Mouse (Mus musculus): ENCODE data around the gene Tmem120a.
A peak's percentile ranks its signal among the peaks of the same experiment; 100 is the strongest.

The Tmem120a gene

DNA sequence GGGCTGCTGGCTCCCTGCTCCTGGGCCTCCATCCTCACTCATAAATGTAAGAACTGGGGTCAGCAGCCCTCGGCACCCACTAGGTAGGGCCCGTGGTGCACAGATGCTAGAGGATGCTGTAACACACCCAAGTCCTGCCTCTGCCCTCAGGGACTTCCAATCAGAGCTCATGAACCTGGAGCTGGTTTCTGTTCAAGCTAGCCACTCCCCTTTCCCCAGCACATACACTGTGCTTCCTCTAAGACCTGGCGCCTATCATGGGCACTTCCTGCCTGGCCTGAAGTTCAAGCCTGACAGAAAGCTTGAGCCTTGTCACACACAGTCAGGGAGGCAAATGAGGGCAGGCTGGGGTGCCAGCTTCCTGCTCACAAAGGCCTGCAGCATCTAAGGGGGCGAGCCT is 11.2 kb downstream of the Tmem120a start:
- no peak for DNase-seq (ENCODE audit: low read depth, low spot score)

DNA sequence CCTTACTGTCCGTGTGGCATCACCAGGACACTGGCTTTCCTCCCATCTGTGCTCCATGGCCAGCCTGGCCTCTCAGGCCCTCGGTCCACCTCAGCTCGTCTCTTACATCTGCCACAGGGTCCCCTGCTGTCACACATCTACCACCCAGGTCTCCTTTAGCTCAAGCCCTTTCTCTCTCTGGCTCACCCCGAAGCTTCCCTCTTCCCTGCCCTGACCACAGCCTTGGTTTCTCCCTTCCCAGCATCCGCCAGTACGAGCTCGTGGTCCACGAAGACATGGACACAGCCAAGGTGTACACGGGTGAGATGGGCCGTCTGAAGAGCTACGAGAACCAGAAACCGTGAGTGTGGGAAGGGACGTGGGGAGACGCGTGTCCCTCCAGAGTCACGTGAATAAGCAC is 12.9 kb downstream of the Tmem120a start:
- DNase-seq (ENCODE audit: low read depth, low spot score), result no peak

DNA sequence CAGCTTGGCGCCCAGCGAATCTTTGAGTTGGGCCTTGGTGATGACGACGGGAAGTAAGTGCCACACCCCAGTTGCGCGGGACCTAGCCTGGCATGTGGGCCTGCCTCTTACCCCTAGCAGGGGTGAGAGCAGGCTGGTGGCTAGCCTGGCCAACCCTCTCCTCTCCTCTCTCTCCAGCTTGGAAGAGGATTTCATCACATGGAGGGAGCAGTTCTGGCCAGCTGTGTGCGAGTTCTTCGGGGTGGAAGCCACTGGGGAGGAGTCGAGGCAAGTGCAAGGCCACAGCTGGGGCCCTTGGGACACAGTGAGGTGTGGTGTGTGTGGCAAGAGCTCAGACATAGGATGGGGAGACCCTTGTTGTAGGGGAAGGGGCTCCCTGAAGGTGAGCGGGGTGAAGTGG is 13.3 kb downstream of the Tmem120a start:
- no peak for DNase-seq (ENCODE audit: low read depth, low spot score)

DNA sequence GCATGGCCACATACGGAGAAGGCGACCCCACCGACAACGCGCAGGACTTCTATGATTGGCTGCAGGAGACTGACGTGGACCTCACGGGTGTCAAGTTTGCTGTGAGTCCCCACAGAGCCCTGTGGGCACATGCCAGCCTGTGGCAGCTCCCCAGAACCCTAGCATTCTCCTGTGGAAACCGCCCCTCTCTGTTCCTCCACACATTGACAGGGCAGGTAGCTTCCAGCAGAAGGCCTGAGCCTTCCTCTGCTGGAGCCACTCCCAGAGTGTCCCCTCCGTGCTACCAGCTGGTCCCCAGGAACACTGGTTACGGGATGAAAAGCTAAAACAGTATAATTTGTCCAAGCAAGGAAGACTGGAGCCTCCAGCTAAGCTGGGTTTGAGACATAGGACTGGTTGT is 14.0 kb downstream of the Tmem120a start:
- no peak for DNase-seq (ENCODE audit: low read depth, low spot score)

DNA sequence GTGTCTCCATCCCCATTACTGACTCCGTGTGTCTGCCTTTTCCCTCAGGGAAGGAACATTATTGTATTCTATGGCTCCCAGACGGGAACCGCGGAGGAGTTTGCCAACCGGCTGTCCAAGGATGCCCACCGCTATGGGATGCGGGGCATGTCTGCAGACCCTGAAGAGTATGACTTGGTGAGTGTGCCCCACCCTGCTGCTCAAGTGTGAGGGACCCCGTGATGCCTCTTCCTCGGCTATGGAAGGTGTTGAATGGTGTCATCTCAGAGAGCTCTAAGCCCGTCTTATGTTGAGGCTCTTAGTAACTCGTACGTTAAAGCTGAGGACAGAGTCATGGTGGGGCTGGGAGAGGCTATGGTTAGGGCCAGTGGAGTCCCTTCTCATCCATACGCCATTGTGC is 14.9 kb downstream of the Tmem120a start:
- DNase-seq (ENCODE audit: low read depth, low spot score), result no peak

DNA sequence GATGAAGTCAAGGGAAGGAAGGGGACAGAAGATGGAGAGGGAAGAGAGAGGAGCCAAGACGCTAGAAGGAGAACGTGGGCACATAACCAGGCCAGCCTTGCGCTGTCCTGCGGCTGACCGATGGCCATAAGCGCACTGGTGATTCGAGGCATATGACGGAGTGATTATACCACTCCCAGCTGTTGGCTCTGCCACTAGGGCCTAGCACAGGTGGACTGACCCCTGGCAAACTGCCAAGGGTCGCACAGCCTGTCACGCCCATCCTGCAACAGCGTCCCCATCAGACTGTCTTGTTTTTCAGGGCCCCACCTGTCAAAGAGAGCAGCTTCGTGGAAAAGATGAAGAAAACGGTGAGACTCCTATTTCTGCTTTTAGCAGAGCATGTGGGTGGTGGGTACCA is 15.9 kb downstream of the Tmem120a start:
- no peak for DNase-seq (ENCODE audit: low read depth, low spot score)

DNA sequence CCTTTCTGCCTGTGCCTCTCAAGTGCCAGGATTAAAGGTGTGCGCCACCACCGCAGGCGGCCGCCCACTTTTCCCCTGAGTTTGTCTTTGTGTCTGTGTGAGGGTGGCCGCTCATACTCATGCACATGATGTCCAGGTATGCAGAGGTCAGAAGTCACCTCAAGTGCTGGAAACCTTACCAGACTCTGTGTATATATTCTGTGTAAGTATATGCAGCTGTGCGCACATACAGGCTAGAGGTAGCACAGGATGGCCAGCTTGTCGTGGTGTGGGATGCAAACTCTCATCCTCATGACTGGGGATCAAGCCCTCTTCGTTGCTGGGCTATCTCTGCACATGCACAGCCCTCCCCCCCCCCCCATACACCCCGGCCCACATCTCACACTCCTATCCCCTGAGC is 16.4 kb downstream of the Tmem120a start:
- no peak for DNase-seq (ENCODE audit: low read depth, low spot score)

DNA sequence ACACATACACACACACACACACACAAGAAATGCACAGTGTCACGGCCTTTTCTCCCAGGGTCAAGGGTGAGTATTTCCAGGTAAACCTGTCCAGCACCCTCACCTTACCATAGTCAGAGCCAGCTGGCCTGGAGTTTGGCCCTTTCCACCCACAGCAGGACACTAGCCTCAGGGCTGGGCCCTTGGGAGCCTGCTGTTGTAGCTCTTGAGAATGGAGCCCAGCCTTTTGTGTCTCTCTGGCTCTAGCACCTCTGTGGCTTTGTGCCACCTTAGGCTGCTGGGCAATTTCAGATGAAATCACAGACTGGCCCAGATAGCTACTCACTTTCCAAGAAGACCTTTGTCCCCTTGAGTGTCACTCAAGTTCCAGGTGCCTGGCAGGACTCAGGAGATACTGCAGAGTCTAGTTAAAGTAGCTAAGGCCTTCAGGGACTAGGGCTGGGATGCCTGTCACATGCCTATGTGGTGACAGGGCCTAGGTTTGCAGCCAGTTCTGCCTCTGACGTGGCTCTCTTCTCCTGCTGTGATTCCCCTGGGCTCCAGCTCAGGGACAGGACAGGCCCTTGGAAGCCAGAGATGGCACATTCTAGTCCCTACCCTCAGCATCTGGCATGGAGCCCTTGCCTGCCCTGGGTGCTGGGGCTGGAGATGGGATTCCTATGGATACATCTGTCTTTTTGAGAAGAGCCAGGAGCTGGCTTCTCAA is 17.5 kb downstream of the Tmem120a start:
- no peak for DNase-seq (ENCODE audit: low read depth, low spot score)

DNA sequence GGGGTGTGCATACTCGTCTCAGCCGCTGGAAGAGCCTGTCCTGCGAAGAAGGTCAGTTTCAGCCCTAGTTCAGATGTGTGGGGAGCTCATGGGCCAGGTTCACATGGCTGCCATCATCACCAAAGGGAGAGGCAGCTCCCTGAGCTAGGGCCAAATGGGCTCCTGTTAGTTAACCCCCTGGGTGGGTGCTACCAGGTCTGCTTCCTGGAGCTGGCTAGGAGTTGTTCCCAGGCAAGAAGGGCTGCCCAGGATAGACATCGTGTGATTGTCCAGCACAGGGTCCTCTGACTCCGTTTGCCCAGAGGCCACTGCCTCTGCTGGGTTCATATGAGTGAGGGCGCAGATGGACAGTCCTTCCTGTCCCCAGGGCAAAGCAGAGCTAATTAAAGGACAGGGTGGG is 18.3 kb downstream of the Tmem120a start:
- no peak for DNase-seq (ENCODE audit: low read depth, low spot score)

DNA sequence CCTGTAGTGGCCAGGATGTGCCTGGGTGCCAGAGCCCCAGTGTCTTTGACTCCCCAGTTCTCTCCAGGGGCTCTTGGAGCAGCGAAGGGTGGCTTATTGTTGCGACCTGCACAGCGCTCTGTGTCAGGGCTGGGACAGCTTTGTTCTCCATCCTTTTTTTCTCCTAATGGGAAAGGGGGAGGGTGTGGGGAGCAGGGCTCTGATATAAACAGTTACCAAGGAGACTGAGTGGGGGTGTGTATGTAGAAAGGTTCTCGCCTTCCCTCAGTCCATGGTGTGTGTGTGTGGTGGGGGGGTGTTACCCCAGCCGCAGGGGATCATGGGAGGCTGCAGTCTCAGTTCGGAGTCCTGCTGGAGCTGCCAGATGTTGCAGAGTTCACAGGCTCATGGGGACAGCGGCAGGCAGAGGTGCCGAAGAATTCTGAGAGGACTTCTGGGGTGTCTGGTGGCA is 18.8 kb downstream of the Tmem120a start:
- DNase-seq (ENCODE audit: low read depth, low spot score), result peak; percentile 54

DNA sequence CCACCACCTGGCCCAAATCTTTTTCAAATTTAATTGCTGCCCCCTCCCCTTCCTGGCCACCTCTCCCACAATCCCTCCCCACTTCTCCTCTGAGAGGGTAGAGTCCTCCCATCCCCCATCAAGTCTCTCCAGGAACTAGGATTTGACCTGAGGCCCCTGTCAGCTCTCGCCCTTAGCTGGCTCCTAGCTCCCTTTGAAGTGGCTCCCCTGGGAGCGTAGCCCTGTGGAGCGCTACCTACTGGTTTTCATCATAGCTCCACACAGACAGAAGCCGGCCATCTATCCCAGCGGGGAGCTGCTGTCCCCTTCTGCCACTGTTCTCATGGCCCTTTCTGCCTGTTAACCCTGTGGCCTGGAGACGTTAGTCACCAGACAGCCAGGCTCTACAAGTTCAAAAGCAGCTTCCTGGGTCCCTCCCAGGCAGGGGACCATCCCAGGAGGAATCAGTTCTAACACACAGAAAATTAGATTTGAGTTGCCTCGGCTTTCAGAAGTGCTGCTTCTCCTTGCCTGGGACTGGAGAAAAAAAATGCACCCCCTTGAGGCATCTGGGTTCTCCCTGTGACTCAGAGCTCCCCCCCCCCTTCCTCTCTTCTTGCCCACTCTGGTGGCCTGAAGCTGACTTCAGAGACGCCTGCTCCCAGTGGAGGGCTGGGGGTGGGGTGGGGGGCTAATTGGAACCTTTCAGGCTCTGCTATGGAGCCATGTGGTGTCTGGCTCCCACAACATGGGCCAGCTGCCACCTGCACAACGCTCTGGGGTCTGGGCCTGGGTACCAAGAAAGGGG is 19.5 kb downstream of the Tmem120a start:
- peak; percentile 52 for DNase-seq (ENCODE audit: low read depth, low spot score)

DNA sequence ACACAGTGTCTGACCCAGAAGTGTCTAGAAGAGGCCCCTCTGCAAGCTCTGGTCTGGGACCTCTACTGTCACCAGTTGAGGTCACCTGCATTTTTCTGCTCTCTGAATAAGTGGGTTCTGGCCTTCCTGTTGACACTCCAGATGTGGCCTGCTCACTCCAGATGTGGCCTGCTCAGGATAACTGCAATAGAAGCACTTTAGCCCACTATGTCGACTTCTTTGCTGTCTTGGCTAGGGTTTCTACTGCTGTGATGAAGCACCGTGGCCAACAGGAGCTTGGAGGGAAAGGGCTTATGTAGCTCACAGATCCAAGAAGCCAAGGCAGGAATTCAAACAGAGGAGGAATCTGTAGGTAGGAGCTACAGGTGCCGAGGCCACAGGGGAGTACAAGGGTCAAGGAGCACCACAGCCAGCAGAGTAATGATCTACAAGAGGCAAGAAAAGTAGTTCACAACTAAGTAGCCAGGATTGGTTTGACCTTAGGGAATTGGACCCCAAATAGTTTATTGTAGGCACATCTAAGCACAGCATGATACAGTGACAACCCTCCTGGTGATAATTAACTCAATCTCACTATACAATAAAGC is 21.0 kb downstream of the Tmem120a start:
- no peak for DNase-seq (ENCODE audit: low read depth, low spot score)

DNA sequence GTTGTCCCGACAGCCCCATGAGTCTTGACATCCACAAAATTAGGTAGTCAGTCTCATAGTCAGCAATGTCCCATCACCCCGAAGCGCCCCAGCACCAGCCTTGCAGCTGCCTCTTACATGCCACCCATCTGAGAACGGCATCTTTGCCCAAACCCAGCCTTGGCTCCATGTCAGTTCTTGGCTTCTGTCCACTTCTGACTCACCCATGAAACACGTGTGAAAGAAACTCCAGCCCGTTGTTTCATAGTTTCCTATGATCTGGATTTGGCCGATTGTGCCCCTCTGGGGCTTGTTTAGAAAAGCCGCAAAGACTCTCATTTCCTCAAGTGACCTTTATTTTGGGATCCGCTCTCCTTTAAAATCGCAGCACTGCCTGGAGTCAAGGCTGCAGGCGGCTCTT is 22.1 kb downstream of the Tmem120a start:
- DNase-seq (ENCODE audit: low read depth, low spot score), result no peak

DNA sequence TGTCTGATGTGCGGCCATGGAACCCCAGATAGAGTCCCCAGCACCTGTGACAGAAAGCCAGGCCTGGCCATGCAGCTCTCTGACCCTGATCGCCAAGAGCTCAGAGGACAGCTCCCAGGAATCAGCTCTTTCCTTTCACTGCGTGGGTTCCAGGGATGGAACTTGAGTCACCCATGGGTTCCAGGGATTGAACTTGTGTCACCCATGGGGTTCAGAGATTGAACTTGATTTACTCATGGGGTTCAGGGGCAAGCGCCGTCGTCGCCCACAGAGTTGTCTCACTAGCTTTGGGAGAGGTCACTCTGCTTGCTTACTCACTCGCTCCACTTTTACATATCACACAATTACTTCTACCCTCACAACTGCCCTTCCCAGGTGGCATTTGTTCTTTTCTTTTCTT is 23.2 kb downstream of the Tmem120a start:
- DNase-seq (ENCODE audit: low read depth, low spot score), result no peak

DNA sequence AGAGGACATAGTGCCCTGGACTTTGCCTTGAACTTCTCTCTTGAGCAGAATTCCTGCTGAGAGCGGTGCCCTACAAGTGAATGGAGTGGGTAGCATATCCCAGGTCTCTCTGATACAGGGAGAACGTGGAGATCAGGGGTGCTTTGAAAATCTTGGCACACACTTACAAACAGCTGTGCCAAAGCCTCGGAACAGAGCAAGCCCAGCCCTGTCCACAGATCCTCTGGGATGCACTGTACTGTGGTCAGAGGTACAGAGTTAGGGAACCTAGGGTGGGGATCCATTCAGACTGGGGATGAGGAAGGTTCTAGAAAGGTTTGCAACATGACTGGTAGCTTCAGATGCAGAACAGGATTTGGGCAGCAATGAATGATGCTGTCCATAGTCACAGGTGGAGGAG is 24.1 kb downstream of the Tmem120a start:
- no peak for DNase-seq (ENCODE audit: low read depth, low spot score)

DNA sequence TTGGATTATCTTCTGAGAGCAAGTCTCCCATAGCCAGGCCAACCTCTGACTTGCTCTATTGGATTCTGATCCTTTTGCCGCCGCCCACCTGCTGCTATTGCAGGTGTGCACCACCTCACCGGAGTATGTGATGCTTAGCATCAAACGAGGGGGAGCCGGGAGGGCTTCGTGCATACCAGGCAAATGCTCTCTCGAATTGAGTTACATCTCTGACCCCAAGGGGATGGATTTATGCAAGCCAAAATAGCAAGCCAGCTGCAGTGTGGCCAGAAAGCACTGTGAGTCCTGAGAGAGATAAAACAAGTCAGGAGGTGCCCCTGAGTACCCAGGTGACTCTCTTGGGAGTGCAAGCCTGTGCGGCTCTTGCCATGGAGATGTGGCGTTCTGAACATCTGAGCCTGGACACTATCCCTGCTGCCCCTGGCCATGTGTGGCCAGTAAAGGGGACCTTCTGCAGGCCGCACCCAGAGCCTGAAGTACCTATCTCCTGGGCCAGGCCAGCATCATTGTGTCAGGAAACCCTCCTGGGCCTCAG is 24.6 kb downstream of the Tmem120a start:
- no peak for DNase-seq (ENCODE audit: low read depth, low spot score)

DNA sequence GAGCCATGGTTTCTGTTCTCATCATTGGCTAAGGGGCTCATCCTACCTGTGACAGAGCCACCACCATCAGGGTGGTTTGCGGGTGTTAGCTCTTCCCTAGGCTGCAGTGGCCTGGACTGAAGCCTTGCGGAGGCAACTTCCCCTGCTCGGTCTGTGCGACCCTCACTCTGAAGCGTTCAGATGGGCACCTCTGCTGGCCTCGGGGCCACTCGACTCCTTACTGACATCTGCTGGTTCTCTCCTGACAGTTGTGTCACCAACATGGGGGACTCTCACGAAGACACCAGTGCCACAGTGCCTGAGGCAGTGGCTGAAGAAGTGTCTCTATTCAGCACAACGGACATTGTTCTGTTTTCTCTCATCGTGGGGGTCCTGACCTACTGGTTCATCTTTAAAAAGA is 28.6 kb downstream of the Tmem120a start:
- no peak for DNase-seq (ENCODE audit: low read depth, low spot score)

DNA sequence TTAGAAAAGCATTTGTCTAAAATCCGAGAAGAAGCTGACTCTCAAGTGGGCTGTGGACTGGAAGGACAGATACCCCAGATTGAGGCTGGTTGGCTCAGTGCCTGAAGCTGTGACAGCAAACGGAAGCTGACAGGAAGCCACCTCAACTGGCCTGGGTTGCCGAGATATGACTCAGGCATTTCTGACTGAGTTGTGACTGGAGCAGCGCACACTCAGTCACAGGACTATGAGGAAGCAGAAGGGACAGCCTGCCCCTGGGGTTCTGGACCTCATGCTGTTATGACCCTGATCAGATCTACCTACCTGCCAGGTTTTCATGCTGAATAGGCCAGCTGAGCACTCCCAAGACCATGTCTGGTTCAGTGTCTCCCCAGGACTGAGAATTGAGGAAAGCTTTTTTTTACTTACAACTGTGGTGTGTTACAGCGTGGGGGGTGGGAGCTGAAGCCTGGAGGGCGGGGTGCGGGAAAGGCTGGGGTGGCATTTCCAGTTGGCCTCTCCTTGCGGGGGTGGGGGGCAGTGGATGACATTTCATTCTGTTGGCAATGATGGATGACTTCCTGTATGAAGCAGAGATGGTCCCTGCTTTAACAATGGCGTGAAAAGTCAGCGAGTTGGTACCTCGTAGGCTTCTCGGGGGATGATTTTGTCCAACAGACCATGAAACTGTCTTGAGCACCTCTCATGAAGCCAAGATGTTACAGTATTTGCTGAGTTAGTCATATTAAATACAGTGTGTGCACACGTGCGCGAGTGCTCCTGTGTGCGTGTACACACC is 30.6 kb downstream of the Tmem120a start:
- no peak for DNase-seq (ENCODE audit: low read depth, low spot score)

DNA sequence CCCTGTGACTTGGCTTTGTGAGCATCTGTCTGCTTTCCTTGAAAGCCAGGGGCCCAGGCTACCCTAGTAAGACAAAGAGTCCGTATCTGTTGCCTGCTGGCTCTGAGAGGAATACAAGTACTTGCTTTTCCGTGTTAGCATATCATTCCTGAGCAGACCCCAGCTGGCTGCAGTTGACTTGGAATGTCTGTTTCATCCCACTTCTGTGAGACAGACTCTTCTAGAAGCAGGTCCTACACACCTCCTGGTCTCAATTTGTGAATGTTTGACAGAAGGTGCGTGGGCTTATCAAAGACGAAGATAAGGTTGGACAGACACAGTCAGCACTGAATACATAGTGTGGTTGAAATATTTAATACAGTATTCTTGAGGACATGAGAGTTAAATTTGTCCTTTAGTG is 31.4 kb downstream of the Tmem120a start:
- DNase-seq (ENCODE audit: low read depth, low spot score), result no peak

DNA sequence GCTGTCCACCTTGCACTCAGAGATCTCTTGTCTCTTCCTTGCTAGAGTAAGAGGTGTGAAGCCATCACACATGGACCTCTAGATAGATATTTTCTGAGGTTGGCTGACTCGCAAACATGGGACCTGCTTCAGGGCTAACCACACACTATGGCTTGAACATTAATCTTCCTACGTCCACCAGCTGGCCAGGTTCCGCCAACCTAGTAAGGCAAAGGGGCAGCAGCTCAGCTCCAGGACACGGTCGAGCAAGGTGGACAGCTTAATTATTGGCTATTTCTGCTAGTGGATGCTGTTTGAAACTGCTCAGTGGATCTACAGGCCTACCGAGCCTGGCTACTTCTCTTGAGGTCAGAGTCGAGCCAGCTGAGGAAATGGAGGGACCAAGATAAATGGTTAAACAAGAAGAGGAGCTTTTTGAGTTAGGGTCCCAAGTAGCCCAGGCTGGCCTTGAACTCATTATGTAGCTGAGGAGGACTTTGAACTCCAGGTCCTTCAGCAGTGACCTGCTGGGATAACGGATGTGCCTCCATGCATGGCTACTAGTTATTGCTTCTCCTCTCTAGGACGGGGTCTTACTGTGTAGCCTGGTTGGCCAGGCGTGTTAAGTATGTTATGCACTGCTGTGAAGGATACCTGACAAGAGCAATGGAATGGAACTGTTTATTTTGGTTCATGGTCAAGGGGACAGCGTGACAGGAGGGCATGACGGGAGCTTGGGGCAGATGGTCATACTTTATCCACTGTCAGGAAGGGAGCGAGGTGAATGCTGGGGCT is 32.5 kb downstream of the Tmem120a start:
- DNase-seq (ENCODE audit: low read depth, low spot score), result no peak

DNA sequence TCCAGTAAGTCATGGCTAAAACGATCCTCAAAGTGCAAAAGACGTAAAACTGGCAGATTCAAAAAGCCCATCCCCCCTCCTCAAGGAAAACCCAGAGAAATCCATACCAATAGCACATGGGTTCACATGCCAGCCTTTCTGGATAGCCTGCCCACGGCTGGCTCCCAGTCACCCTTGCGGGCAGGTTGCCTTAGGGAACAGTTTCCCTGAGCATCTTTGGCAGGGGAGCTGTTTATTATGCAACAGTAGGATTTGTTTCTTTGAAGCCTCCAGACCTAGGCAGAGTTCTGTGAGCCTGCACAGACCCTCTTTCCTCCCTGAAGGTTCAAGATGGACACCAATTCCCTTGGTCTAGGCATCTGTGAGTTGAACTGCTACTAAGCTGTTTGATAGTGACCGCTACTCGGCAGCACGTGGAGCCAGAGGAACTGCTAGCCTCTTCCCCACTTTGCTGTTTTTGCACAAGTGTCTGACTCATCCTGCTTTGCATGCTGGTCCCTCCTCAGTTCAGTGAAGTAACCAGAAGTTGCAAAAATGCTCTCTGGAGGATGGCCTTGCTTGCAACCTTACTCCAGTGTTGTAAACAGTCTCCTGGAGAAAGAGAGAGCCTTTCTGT is 33.5 kb downstream of the Tmem120a start:
- DNase-seq (ENCODE audit: low read depth, low spot score), result no peak

Data from embryo, embryonic 11.5 days (tissue).